Mouse (Mus musculus) liver, postnatal 0 days (tissue): ENCODE measurements around the gene Mycbp2. TPM values are rescaled to one million over a fixed set of nuclear protein-coding genes. Genes with fewer than 3 reads are reported as not detected.
A peak's percentile ranks its signal among the peaks of the same experiment; 100 is the strongest.

Source experiments
- ATAC-seq: fragments of 200-750 bp; cut with Nextera tagmentation; 2 replicates; pipeline ENCODE4 v1.8.0; 2017; ENCODE audit warnings: mild to moderate bottlenecking, moderate library complexity
- DNase-seq: peaks from one replicate; pipeline ENCODE4 v3.0.0-alpha.2; 2016
- H3K27ac ChIP-seq: fragments of 300-500 bp; sonication (generic); 2 replicates; pipeline ENCODE4 v1.5.1; 2014; ENCODE audit warnings: antibody characterized with exemption, moderate library complexity, mild to moderate bottlenecking, low read depth
- H3K27me3 ChIP-seq: fragments of 300-500 bp; sonication (generic); 2 replicates; pipeline ENCODE4 v1.6.1; 2014; ENCODE audit warnings: low read length, control low read depth, mixed read lengths; ENCODE audit not compliant: insufficient read depth
- H3K36me3 ChIP-seq: fragments of 300-500 bp; sonication (generic); replicated peaks from 2 replicates; pipeline ENCODE4 v1.6.1; 2014; ENCODE audit warnings: mild to moderate bottlenecking, control low read depth, low read length, moderate library complexity, mixed read lengths; ENCODE audit not compliant: insufficient read depth
- H3K4me1 ChIP-seq: fragments of 300-500 bp; sonication (generic); 2 replicates; pipeline ENCODE4 v1.6.1; 2014; ENCODE audit warnings: antibody characterized with exemption, mild to moderate bottlenecking, control low read depth; ENCODE audit not compliant: insufficient read depth
- H3K4me2 ChIP-seq: fragments of 300-500 bp; sonication (generic); 2 replicates; pipeline ENCODE4 v1.6.1; 2014; ENCODE audit warnings: low read depth, mild to moderate bottlenecking, low read length, moderate library complexity, mixed read lengths
- H3K4me3 ChIP-seq: fragments of 300-500 bp; sonication (generic); 2 replicates; pipeline ENCODE4 v1.5.1; 2014; ENCODE audit warnings: low read depth, low read length
- H3K9ac ChIP-seq: fragments of 300-500 bp; sonication (generic); replicated peaks from 2 replicates; pipeline ENCODE4 v1.6.1; 2014; ENCODE audit warnings: mild to moderate bottlenecking, moderate library complexity
- H3K9me3 ChIP-seq: fragments of 300-500 bp; sonication (generic); 2 replicates; pipeline ENCODE4 v1.6.1; 2016; ENCODE audit warnings: mild to moderate bottlenecking, control low read depth, low read length, mixed read lengths
- CTCF ChIP-seq: sonication (generic); IDR thresholded peaks from 2 replicates; pipeline ENCODE4 v1.5.1; 2016; ENCODE audit warnings: antibody characterized with exemption, low read depth
- EP300 ChIP-seq: IDR thresholded peaks from 2 replicates; pipeline ENCODE4 v1.6.1; 2016; ENCODE audit warnings: antibody characterized with exemption, low read depth, mild to moderate bottlenecking
- WGBS: fragments of 180-500 bp; shearing (Covaris S2); extraction: QIAGEN DNeasy Blood & Tissue Kit; methylation state at CpG from one replicate; pipeline ENCODE4 v1.1.7; 2014; ENCODE audit not compliant: insufficient replicate concordance; 5-methylcytosine and 5-hydroxymethylcytosine counted together
- polyA plus RNA-seq: library from polyadenylated mRNA; unstranded; fragments of >200 nt; fragmentation: Nextera tagmentation; extraction: Ambion mirVana; gene quantifications from 2 replicates; pipeline ENCODE4 v1.2.1, GENCODE M21; 2015

Mycbp2 gene
- polyA plus RNA-seq, 1 experiment from 2014 or later = 8.0 TPM

GRCm38 (mm10) chr14:103286650-103287049 lies 60.0 kb downstream of the Mycbp2 start:
- Histone ChIP-seq H3K36me3 (peaks cover 11% of the 10 kb centered on the region), H3K27me3 (no peaks in the 10 kb centered on the region), H3K9ac (no peak overlapping the region), H3K9me3 (no peaks in the 10 kb centered on the region), H3K27ac (no peak overlapping the region), H3K4me2 (no peak overlapping the region), H3K4me3 (no peak overlapping the region), H3K4me1 (no peaks in the 10 kb centered on the region)
- ATAC-seq (no peak), DNase-seq (no peak)
- 77% methylated on average over 2 of the region's 2 CpGs for WGBS
- no peak for TF ChIP-seq EP300
- no peak for TF ChIP-seq CTCF

- ATAC-seq = peak; percentile 33; the same call in 1 of the 2 replicates
- no peaks in the 10 kb centered on the region for H3K9me3 ChIP-seq
- TF ChIP-seq EP300 = no peak
- TF ChIP-seq CTCF = no peak
Observed at GRCm38 (mm10) chr14:103276667-103277066, 69.9 kb downstream of the Mycbp2 start.

GRCm38 (mm10) chr14:103260437-103260836 lies 86.2 kb downstream of the Mycbp2 start:
- H3K27me3 ChIP-seq = no peaks in the 10 kb centered on the region
- no peak overlapping the region for H3K9ac ChIP-seq
- no peaks in the 10 kb centered on the region for H3K4me1 ChIP-seq
- no peak overlapping the region for H3K4me2 ChIP-seq
- DNase-seq (no peak), ATAC-seq (no peak)
- H3K4me3 ChIP-seq = no peak overlapping the region
- H3K27ac ChIP-seq = no peak overlapping the region
- H3K9me3 ChIP-seq = no peaks in the 10 kb centered on the region
- H3K36me3 ChIP-seq = peaks cover 35% of the 10 kb centered on the region
- TF ChIP-seq CTCF (no peak), EP300 (no peak)
- 89% methylated on average over 2 of the region's 2 CpGs for WGBS

More at GRCm38 (mm10) chr14:103276667-103277066, 69.9 kb downstream of the Mycbp2 start:
- no peak overlapping the region for H3K27ac ChIP-seq
- H3K4me1 ChIP-seq = 0 out of 2 replicates have a peak, but pooled peaks cover 2% of the 10 kb centered on the region
- WGBS = 59% methylated on average over 4 of the region's 4 CpGs
- H3K36me3 ChIP-seq = peaks cover 16% of the 10 kb centered on the region
- H3K9ac ChIP-seq = no peak overlapping the region
- no peak for DNase-seq
- no peaks in the 10 kb centered on the region for H3K27me3 ChIP-seq
- H3K4me3 ChIP-seq = no peak overlapping the region
- no peak overlapping the region for H3K4me2 ChIP-seq

DNA sequence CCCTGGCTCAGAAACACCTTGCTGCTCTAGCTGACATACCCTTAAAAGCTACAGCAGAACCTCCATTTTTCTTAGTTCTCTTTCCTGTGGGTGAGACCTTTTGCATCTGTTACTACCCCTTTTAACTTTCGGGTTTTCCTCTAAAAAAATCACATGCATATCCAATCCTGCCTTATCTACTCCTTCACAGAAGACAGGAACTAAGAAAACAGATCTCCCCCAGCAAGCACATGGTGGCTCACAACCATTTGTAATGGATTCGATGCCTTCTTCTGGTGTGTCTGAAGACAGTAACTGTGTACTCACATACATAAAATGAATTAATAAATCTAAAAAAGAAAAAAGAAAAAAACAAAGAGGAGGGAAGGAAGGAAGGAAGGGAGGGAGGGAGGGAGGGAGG lies 87.9 kb downstream of the Mycbp2 start:
- no peak overlapping the region for H3K9ac ChIP-seq
- H3K27me3 ChIP-seq = no peaks in the 10 kb centered on the region
- peaks cover 35% of the 10 kb centered on the region for H3K36me3 ChIP-seq
- H3K4me3 ChIP-seq = no peak overlapping the region
- WGBS = 66% methylated on average over 2 of the region's 2 CpGs
- ATAC-seq = no peak
- no peak overlapping the region for H3K27ac ChIP-seq
- H3K4me1 ChIP-seq = no peaks in the 10 kb centered on the region
- no peak for TF ChIP-seq CTCF
- no peak for TF ChIP-seq EP300
- no peaks in the 10 kb centered on the region for H3K9me3 ChIP-seq
- H3K4me2 ChIP-seq = no peak overlapping the region
- no peak for DNase-seq

DNA sequence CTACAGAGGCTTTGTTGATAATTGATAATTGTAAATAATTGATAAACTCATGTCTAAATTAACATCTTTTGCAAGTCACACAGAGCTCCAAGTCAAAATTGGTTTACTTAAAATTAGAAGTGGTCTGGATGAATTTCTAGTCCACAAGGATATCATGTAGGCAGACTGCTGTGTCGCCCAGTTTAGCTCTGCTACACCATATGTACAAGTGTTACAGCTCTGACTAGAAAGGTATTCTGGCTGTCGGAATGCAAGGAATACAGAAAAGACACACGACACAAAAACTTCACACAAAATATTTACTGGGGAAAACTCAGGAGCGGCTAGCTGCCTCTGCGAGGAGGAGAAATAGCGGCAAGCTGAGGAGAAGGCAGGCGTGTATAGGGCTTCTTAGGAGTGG lies 89.7 kb downstream of the Mycbp2 start:
- no peak overlapping the region for H3K9ac ChIP-seq
- H3K9me3 ChIP-seq = no peaks in the 10 kb centered on the region
- no peak overlapping the region for H3K4me3 ChIP-seq
- H3K27ac ChIP-seq = no peak overlapping the region
- no peak for TF ChIP-seq EP300
- peaks cover 34% of the 10 kb centered on the region for H3K36me3 ChIP-seq
- no peaks in the 10 kb centered on the region for H3K27me3 ChIP-seq
- H3K4me1 ChIP-seq = no peaks in the 10 kb centered on the region
- DNase-seq (no peak), ATAC-seq (no peak)
- no peak overlapping the region for H3K4me2 ChIP-seq
- WGBS = 89% methylated on average over 7 of the region's 7 CpGs

GRCm38 (mm10) chr14:103254311-103254710 lies 92.3 kb downstream of the Mycbp2 start:
- 86% methylated on average over 2 of the region's 2 CpGs for WGBS

DNA sequence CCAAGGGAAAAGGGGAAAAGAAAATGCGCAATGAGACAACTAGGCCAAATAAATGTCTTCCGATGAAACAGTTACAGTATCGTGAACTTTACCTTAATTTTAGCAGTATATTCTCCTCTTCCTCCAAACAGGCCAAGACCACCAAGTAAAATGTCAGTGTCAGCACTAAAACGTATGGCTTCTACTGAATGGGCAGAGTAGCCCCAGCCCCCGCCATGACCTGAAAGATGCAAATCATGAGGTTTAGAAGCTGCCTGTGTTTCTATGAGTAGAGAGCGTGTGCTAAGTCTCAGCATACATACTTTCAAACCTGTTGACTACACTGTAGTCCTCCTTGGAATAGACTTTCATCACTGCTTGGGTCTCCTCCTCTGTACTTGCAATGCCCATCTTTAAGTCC lies 104.6 kb downstream of the Mycbp2 start:
- no peak overlapping the region for H3K4me3 ChIP-seq
- TF ChIP-seq CTCF = no peak
- no peak for TF ChIP-seq EP300
- H3K36me3 ChIP-seq = peaks cover 17% of the 10 kb centered on the region
- WGBS = 90% methylated on average over 6 of the region's 6 CpGs
- no peak overlapping the region for H3K27ac ChIP-seq
- H3K4me2 ChIP-seq = no peak overlapping the region
- no peaks in the 10 kb centered on the region for H3K9me3 ChIP-seq
- DNase-seq = no peak
- ATAC-seq = no peak
- H3K4me1 ChIP-seq = no peaks in the 10 kb centered on the region
- no peaks in the 10 kb centered on the region for H3K27me3 ChIP-seq
- H3K9ac ChIP-seq = no peak overlapping the region

More at GRCm38 (mm10) chr14:103254311-103254710, 92.3 kb downstream of the Mycbp2 start:
- no peak overlapping the region for H3K9ac ChIP-seq
- H3K4me3 ChIP-seq = no peak overlapping the region
- no peak for TF ChIP-seq CTCF
- TF ChIP-seq EP300 = no peak
- no peak for ATAC-seq
- H3K27ac ChIP-seq = no peak overlapping the region
- H3K9me3 ChIP-seq = no peaks in the 10 kb centered on the region
- H3K4me2 ChIP-seq = no peak overlapping the region
- H3K36me3 ChIP-seq = peaks cover 28% of the 10 kb centered on the region
- DNase-seq = no peak
- H3K4me1 ChIP-seq = no peaks in the 10 kb centered on the region
- no peaks in the 10 kb centered on the region for H3K27me3 ChIP-seq
